Mouse (Mus musculus) MEL (cell line): ENCODE measurements around the gene Ptrh2.

Source experiments
- CTCF ChIP-seq, 3 experiments: IDR thresholded peaks in 2 of 3; conservative IDR thresholded peaks in 1 of 3; 2 replicates each; pipeline ENCODE4 v1.5.1; 2011 to 2012; ENCODE audit warnings: low read length in 3 of 3, low read depth in 2 of 3, mild to moderate bottlenecking in 2 of 3, improper control_type of control experiment in 1 of 3, inconsistent platforms in 1 of 3, mixed read lengths in 1 of 3, moderate library complexity in 1 of 3; ENCODE audit not compliant: control insufficient read depth in 1 of 3, insufficient read depth in 1 of 3, poor library complexity in 1 of 3, severe bottlenecking in 1 of 3
- POLR2A ChIP-seq, 2 experiments: IDR thresholded peaks; 2 replicates each; pipeline ENCODE4 v1.6.1; 2011 to 2012; ENCODE audit warnings: low read length in 2 of 2, mild to moderate bottlenecking in 2 of 2, control low read depth in 1 of 2, improper control_type of control experiment in 1 of 2, low read depth in 1 of 2, moderate library complexity in 1 of 2; ENCODE audit not compliant: control insufficient read depth in 1 of 2, insufficient read depth in 1 of 2, poor library complexity in 1 of 2

- TF ChIP-seq POLR2A (IDR thresholded peaks at IDR 0.05; ENCODE audit: control insufficient read depth in 1 of 2, insufficient read depth in 1 of 2, low read depth in 1 of 2, low read length in 2 of 2, poor library complexity in 1 of 2) (no peak), CTCF (IDR thresholded peaks at IDR 0.05 in 2 of 3, conservative IDR thresholded peaks at IDR 0.05 in 1 of 3; ENCODE audit: control insufficient read depth in 1 of 3, insufficient read depth in 1 of 3, low read depth in 2 of 3, low read length in 3 of 3, poor library complexity in 1 of 3, severe bottlenecking in 1 of 3) (no peak)
These were observed 12.6 kb upstream of the Ptrh2 start for GRCm38 (mm10) chr11:86671041-86671675.
